Mouse (Mus musculus) thymus, adult 2 months (tissue): ENCODE measurements around the gene Mbnl1. TPM values are rescaled to one million over a fixed set of nuclear protein-coding genes. Genes with fewer than 3 reads are reported as not detected.
A peak's percentile ranks its signal among the peaks of the same experiment; 100 is the strongest.

ENCODE experiments used
- DNase-seq: peaks from one replicate; pipeline ENCODE4 v3.0.0; 2021
- H3K27ac ChIP-seq: fragments of 200-500 bp; 2 replicates; pipeline ENCODE4 v1.5.1; 2012; ENCODE audit warnings: low read length, control low read depth; ENCODE audit not compliant: control insufficient read depth, insufficient read depth
- H3K27me3 ChIP-seq: fragments of 200-500 bp; 2 replicates; pipeline ENCODE4 v1.6.1; 2012; ENCODE audit warnings: mild to moderate bottlenecking, low read length, moderate library complexity, mixed read lengths; ENCODE audit not compliant: control insufficient read depth, insufficient read depth
- H3K36me3 ChIP-seq: fragments of 200-500 bp; 2 replicates; pipeline ENCODE4 v1.6.1; 2012; ENCODE audit warnings: mild to moderate bottlenecking, low read length, moderate library complexity; ENCODE audit not compliant: control insufficient read depth, insufficient read depth
- H3K4me1 ChIP-seq: fragments of 200-500 bp; replicated peaks from 2 replicates; pipeline ENCODE4 v1.6.1; 2012; ENCODE audit warnings: low read length; ENCODE audit not compliant: control insufficient read depth, insufficient read depth
- H3K4me3 ChIP-seq: fragments of 200-500 bp; 2 replicates; pipeline ENCODE4 v1.5.1; 2012; ENCODE audit warnings: mild to moderate bottlenecking, low read length, control low read depth, moderate library complexity; ENCODE audit not compliant: control insufficient read depth, insufficient read depth
- CTCF ChIP-seq: fragments of 200-500 bp; IDR thresholded peaks from 2 replicates; pipeline ENCODE4 v1.5.1; 2012; ENCODE audit warnings: mild to moderate bottlenecking, control low read depth, low read length, moderate library complexity, borderline replicate concordance; ENCODE audit not compliant: control insufficient read depth, poor library complexity, insufficient read depth; ENCODE audit errors: extremely low read depth
- POLR2A ChIP-seq: fragments of 200-500 bp; IDR thresholded peaks from 2 replicates; pipeline ENCODE4 v1.6.1; 2012; ENCODE audit warnings: mild to moderate bottlenecking, low read length, control low read depth, moderate library complexity; ENCODE audit not compliant: control insufficient read depth, poor library complexity, insufficient read depth; ENCODE audit errors: extremely low read depth
- WGBS: fragments of 180-500 bp; shearing (Covaris S2); methylation state at CpG from one replicate; pipeline ENCODE4 v1.1.7; 2018; 5-methylcytosine and 5-hydroxymethylcytosine counted together
- polyA plus RNA-seq: library from polyadenylated mRNA; depleted of rRNA; stranded (reverse); fragments of >200 nt; gene quantifications from 2 replicates; pipeline ENCODE4 v1.2.3, GENCODE M21; 2012

Gene Mbnl1
- polyA plus RNA-seq, 1 experiment, result 291 TPM

GRCm38 (mm10) chr3:60502155-60502987, 29.7 kb downstream of the Mbnl1 start:
- DNase-seq, result no peak
- peaks cover 16% of the 10 kb centered on the region for H3K4me1 ChIP-seq
- H3K36me3 ChIP-seq, result no peaks in the 10 kb centered on the region
- 12% methylated on average over 7 of the region's 7 CpGs for WGBS
- H3K4me3 ChIP-seq, result no peak overlapping the region
- H3K27me3 ChIP-seq, result no peaks in the 10 kb centered on the region
- TF ChIP-seq POLR2A (no peak), CTCF (no peak)
- H3K27ac ChIP-seq, result peak overlapping the region; percentile 29; the same call in 1 of the 2 replicates

- no peak for DNase-seq
- Histone ChIP-seq H3K36me3 (no peaks in the 10 kb centered on the region), H3K4me3 (no peak overlapping the region), H3K27ac (no peak overlapping the region; the same call in 1 of the 2 replicates), H3K4me1 (peaks cover 19% of the 10 kb centered on the region), H3K27me3 (no peaks in the 10 kb centered on the region)
- TF ChIP-seq CTCF (no peak), POLR2A (no peak)
- WGBS, result 20% methylated on average over 7 of the region's 7 CpGs
Measured at GRCm38 (mm10) chr3:60503196-60503595, 30.6 kb downstream of the Mbnl1 start.

- Histone ChIP-seq H3K36me3 (no peaks in the 10 kb centered on the region), H3K27ac (no peak overlapping the region), H3K4me3 (no peak overlapping the region), H3K27me3 (no peaks in the 10 kb centered on the region), H3K4me1 (peaks cover 14% of the 10 kb centered on the region)
- DNase-seq, result no peak
- TF ChIP-seq POLR2A (no peak), CTCF (no peak)
- 57% methylated on average over 5 of the region's 5 CpGs for WGBS
Measured at GRCm38 (mm10) chr3:60504775-60505430, 32.3 kb downstream of the Mbnl1 start.

- H3K4me1 ChIP-seq, result peaks cover 17% of the 10 kb centered on the region
- no peak overlapping the region for H3K4me3 ChIP-seq
- WGBS, result 91% methylated on average over 5 of the region's 5 CpGs
- H3K36me3 ChIP-seq, result no peaks in the 10 kb centered on the region
- DNase-seq, result no peak
- H3K27me3 ChIP-seq, result no peaks in the 10 kb centered on the region
- no peak overlapping the region for H3K27ac ChIP-seq
- TF ChIP-seq POLR2A (no peak), CTCF (no peak)
Measured at GRCm38 (mm10) chr3:60506821-60507220, 34.2 kb downstream of the Mbnl1 start.

GRCm38 (mm10) chr3:60507496-60507895, 34.9 kb downstream of the Mbnl1 start:
- Histone ChIP-seq H3K4me3 (no peak overlapping the region), H3K27ac (no peak overlapping the region), H3K4me1 (peaks cover 17% of the 10 kb centered on the region), H3K27me3 (no peaks in the 10 kb centered on the region), H3K36me3 (no peaks in the 10 kb centered on the region)
- WGBS, result 92% methylated on average over 3 of the region's 3 CpGs
- DNase-seq, result no peak
- no peak for TF ChIP-seq CTCF
- TF ChIP-seq POLR2A, result no peak

- H3K4me1 ChIP-seq, result peaks cover 17% of the 10 kb centered on the region
- TF ChIP-seq CTCF (no peak), POLR2A (no peak)
- H3K36me3 ChIP-seq, result no peaks in the 10 kb centered on the region
- no peak for DNase-seq
- H3K27me3 ChIP-seq, result no peaks in the 10 kb centered on the region
- WGBS, result 87% methylated on average over 2 of the region's 2 CpGs
- no peak overlapping the region for H3K4me3 ChIP-seq
- H3K27ac ChIP-seq, result no peak overlapping the region
Measured at GRCm38 (mm10) chr3:60507979-60508378, 35.3 kb downstream of the Mbnl1 start.
